Mouse (Mus musculus): Measurements from ENCODE around the gene Pfn1.

DNA sequence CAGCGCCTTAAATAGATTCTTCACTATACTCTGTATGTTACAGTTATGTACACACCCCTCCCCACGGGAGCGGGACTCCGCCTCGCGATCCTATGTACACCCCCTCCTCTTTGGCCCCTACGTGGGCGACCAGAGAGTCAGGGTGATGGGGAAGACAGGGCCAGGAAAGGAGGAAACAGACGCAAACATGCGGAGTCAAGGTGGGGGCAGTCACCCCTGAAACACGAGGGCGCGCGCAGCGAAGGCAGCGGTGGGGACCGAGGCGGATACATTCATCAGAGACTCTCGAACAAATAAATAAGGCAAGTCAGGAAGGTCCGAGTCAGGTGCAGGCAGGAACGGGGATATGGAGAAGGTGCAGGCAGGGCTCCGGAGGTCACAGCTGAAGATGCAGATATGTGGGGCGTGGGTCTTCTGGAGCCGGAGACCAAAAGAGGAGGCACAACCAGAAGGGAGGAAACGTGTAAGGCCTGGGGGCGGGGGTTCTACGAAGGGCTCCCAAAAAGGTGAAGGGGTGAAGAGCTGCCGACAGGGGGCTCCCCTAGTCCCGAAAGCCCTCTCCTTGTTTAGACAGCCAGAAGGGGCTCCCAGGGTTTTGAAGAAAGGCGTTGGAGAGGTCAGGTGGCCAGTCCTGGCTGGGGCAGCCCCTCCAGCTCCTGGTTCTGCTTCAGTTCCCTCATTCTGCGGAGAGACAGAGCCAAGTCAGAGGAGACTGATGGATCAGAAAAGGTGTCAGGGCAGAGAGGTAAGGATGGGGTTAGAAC lies 15.3 kb upstream of the Pfn1 start:
- TF ChIP-seq POLR2A (IDR thresholded peaks at IDR 0.05; ENCODE audit: borderline replicate concordance, extremely low read depth, insufficient read depth, insufficient read length, poor library complexity, severe bottlenecking): no peak
- TF ChIP-seq CTCF (IDR thresholded peaks at IDR 0.05; ENCODE audit: borderline replicate concordance, extremely low read depth, insufficient read depth, insufficient read length): peak; percentile 61

Measured in brain, embryonic 14.5 days (tissue).